Comparison of ENCODE assay signal across 8 mouse cellular contexts in the genomic region with DNA sequence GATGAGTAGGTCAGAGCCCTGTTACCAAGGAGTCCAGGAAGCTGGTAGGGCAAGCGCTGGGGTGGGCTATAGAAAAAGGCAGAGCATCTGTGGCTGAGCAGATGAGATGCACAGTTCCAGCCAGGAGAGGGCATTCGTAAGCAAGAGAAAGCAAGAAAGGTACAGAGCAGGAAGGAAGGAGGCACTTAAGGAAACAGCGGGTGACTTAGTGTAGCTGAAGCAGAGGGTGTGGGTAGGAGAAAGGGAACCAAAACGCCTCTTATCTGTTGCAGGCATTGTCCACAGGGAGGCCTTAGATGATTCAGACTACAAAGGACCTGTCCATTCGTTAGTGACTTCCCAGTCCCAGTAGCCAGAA. TPM values are rescaled to one million over a fixed set of nuclear protein-coding genes. Genes with fewer than 3 reads are reported as not detected.
A peak's percentile ranks its signal among the peaks of the same experiment; 100 is the strongest.
DNase-seq lines count a peak whose midpoint lies in the region; ATAC-seq and TF ChIP-seq lines count a peak whose summit lies in the region.

No protein-coding gene starts in this region.

- no peak; the same call in 1 of the 2 replicates for ATAC-seq in hindbrain, embryonic 11.5 days (ENCODE audit: low FRiP score)
- ATAC-seq in limb, embryonic 13.5 days (ENCODE audit: low FRiP score, low read depth) = 0 out of 2 replicates have a peak, but pooled peaks have one; percentile 19
- ATAC-seq in midbrain, embryonic 12.5 days (ENCODE audit: low FRiP score, low read depth) = no peak
- no peak for ATAC-seq in stomach, embryonic 15.5 days (ENCODE audit: insufficient read depth, low FRiP score, low read depth)

- 48% methylated on average over 5 of the region's 5 CpGs for WGBS in embryonic facial prominence, embryonic 10.5 days
- 48% methylated on average over 5 of the region's 5 CpGs for WGBS in hindbrain, embryonic 11.5 days
- WGBS in limb, embryonic 13.5 days = 31% methylated on average over 5 of the region's 5 CpGs
- WGBS in midbrain, embryonic 12.5 days = 45% methylated on average over 5 of the region's 5 CpGs
- WGBS in stomach, embryonic 15.5 days = 26% methylated on average over 5 of the region's 5 CpGs

- H3K36me3 ChIP-seq in ES-E14 (ENCODE audit: control insufficient read depth, insufficient read depth, low read length, poor library complexity, severe bottlenecking) = peaks cover 34% of the 10 kb centered on the region; the same call in 1 of the 2 replicates
- H3K36me3 ChIP-seq in embryonic facial prominence, embryonic 10.5 days (replicated peaks) = peaks cover 57% of the 10 kb centered on the region
- no peaks in the 10 kb centered on the region for H3K36me3 ChIP-seq in hindbrain, embryonic 11.5 days (ENCODE audit: control insufficient read depth, insufficient read depth, low read length)
- peaks cover 44% of the 10 kb centered on the region for H3K36me3 ChIP-seq in limb, embryonic 13.5 days
- H3K36me3 ChIP-seq in midbrain, embryonic 12.5 days = peaks cover 38% of the 10 kb centered on the region
- H3K36me3 ChIP-seq in stomach, embryonic 15.5 days = peaks cover 14% of the 10 kb centered on the region

- H3K9ac ChIP-seq in ES-E14 (ENCODE audit: insufficient read depth, low read depth, low read length, poor library complexity, severe bottlenecking) = no peak overlapping the region
- H3K9ac ChIP-seq in hindbrain, embryonic 11.5 days (ENCODE audit: low read depth, low read length) = peak overlapping the region; percentile 93; the same call in 1 of the 2 replicates
- peak overlapping the region; percentile 98 for H3K9ac ChIP-seq in limb, embryonic 13.5 days
- peak overlapping the region; percentile 97 for H3K9ac ChIP-seq in midbrain, embryonic 12.5 days (replicated peaks)
- H3K9ac ChIP-seq in stomach, embryonic 15.5 days = no peak overlapping the region

- no peak overlapping the region for H3K4me3 ChIP-seq in ES-E14 (ENCODE audit: insufficient read depth in 1 of 2, low read depth in 1 of 2, low read length in 2 of 2, poor library complexity in 1 of 2, severe bottlenecking in 1 of 2)
- peak overlapping the region; percentile 99 for H3K4me3 ChIP-seq in embryonic facial prominence, embryonic 10.5 days
- H3K4me3 ChIP-seq in hindbrain, embryonic 11.5 days (ENCODE audit: low read depth, low read length) = peak overlapping the region; percentile 90
- peak overlapping the region; percentile 98 for H3K4me3 ChIP-seq in limb, embryonic 13.5 days
- peak overlapping the region; percentile 95 for H3K4me3 ChIP-seq in midbrain, embryonic 12.5 days
- H3K4me3 ChIP-seq in stomach, embryonic 15.5 days (replicated peaks) = peak overlapping the region; percentile 91

- in situ Hi-C loops in ES-E14 (cut with MboI; ENCODE audit: low sequenced_read_pairs in 2 of 2, unreplicated experiment in 2 of 2) = no loop called here

- no peaks in the 10 kb centered on the region for H3K9me3 ChIP-seq in ES-E14 (ENCODE audit: control insufficient read depth, insufficient read depth, low read depth, low read length)
- H3K9me3 ChIP-seq in embryonic facial prominence, embryonic 10.5 days = no peaks in the 10 kb centered on the region
- H3K9me3 ChIP-seq in hindbrain, embryonic 11.5 days (ENCODE audit: control insufficient read depth, low read length) = no peaks in the 10 kb centered on the region
- H3K9me3 ChIP-seq in limb, embryonic 13.5 days = no peaks in the 10 kb centered on the region
- no peaks in the 10 kb centered on the region for H3K9me3 ChIP-seq in midbrain, embryonic 12.5 days
- H3K9me3 ChIP-seq in stomach, embryonic 15.5 days = no peaks in the 10 kb centered on the region

- H3K27me3 ChIP-seq in embryonic facial prominence, embryonic 10.5 days (replicated peaks; ENCODE audit: low read depth, poor library complexity, severe bottlenecking) = no peaks in the 10 kb centered on the region
- no peaks in the 10 kb centered on the region for H3K27me3 ChIP-seq in hindbrain, embryonic 11.5 days (ENCODE audit: control insufficient read depth, insufficient read depth, low read length)
- no peaks in the 10 kb centered on the region for H3K27me3 ChIP-seq in limb, embryonic 13.5 days
- H3K27me3 ChIP-seq in midbrain, embryonic 12.5 days = no peaks in the 10 kb centered on the region
- H3K27me3 ChIP-seq in stomach, embryonic 15.5 days (replicated peaks) = no peaks in the 10 kb centered on the region

- peaks cover 2 to 26% of the 10 kb centered on the region in 2 experiments; a peak in 2 of 4 replicates for H3K4me1 ChIP-seq in ES-E14 (ENCODE audit: control insufficient read depth in 2 of 2, insufficient read depth in 2 of 2, low read length in 2 of 2, poor library complexity in 1 of 2)
- peaks cover 43% of the 10 kb centered on the region for H3K4me1 ChIP-seq in embryonic facial prominence, embryonic 10.5 days
- peaks cover 10% of the 10 kb centered on the region for H3K4me1 ChIP-seq in hindbrain, embryonic 11.5 days (replicated peaks; ENCODE audit: control insufficient read depth, insufficient read depth, low read length)
- peaks cover 57% of the 10 kb centered on the region for H3K4me1 ChIP-seq in limb, embryonic 13.5 days
- peaks cover 37% of the 10 kb centered on the region for H3K4me1 ChIP-seq in midbrain, embryonic 12.5 days
- peaks cover 32% of the 10 kb centered on the region for H3K4me1 ChIP-seq in stomach, embryonic 15.5 days

- H3K4me2 ChIP-seq in hindbrain, embryonic 11.5 days (replicated peaks; ENCODE audit: low read depth, low read length) = peak overlapping the region; percentile 76
- peak overlapping the region; percentile 78 for H3K4me2 ChIP-seq in limb, embryonic 13.5 days (replicated peaks)
- H3K4me2 ChIP-seq in midbrain, embryonic 12.5 days (replicated peaks) = peak overlapping the region; percentile 84
- H3K4me2 ChIP-seq in stomach, embryonic 15.5 days = peak overlapping the region; percentile 74

- H3K27ac ChIP-seq in ES-E14 (ENCODE audit: insufficient read depth, low read depth, low read length, poor library complexity, severe bottlenecking) = no peak overlapping the region
- H3K27ac ChIP-seq in embryonic facial prominence, embryonic 10.5 days (replicated peaks) = peak overlapping the region; percentile 99
- H3K27ac ChIP-seq in hindbrain, embryonic 11.5 days (ENCODE audit: low read depth, low read length) = 0 out of 2 replicates have a peak overlapping the region, but pooled peaks have one; percentile 1
- H3K27ac ChIP-seq in limb, embryonic 13.5 days = 0 out of 2 replicates have a peak overlapping the region, but pooled peaks have one; percentile 98
- H3K27ac ChIP-seq in midbrain, embryonic 12.5 days (replicated peaks) = peak overlapping the region; percentile 97
- H3K27ac ChIP-seq in stomach, embryonic 15.5 days = no peak overlapping the region

- peak; percentile 65 for DNase-seq in A20 (ENCODE audit: low read depth, low spot score)
- DNase-seq in ES-E14 (ENCODE audit: low read depth, low spot score) = peak; percentile 63
- peak; percentile 56 for DNase-seq in embryonic facial prominence, embryonic 10.5 days (ENCODE audit: low spot score)
- peak; percentile 54 for DNase-seq in hindbrain, embryonic 11.5 days (ENCODE audit: low spot score)
- DNase-seq in gastrocnemius, postnatal 25 days = no peak

TF ChIP-seq in ES-E14, 5 proteins besides CTCF, POLR2A, EP300 and RAD21 (continues in another document):
- no peak for TF ChIP-seq ZNF384 (IDR thresholded peaks at IDR 0.05; ENCODE audit: low read depth, low read length)
- TF ChIP-seq CHD2 (IDR thresholded peaks at IDR 0.05; ENCODE audit: low read depth, low read length) = no peak
- TF ChIP-seq MAFK (IDR thresholded peaks at IDR 0.05; ENCODE audit: insufficient read depth, low read depth, low read length) = no peak
- peak; percentile 32; the same call in 1 of the 2 replicates for TF ChIP-seq ZC3H11A (IDR thresholded peaks at IDR 0.05; ENCODE audit: borderline replicate concordance, low read depth, low read length)

RNA-seq across cellular contexts. Expression of gene H13, which starts 2.4 kb away (rescaled TPM):
- total RNA-seq in ES-E14 (2012; rRNA removed) = 55.0 and 91.6 TPM in 2 replicates
- polyA plus RNA-seq in embryonic facial prominence, embryonic 10.5 days (2016; fragmentation: Nextera tagmentation; extraction: Ambion mirVana) = 102 and 110 TPM in 2 replicates
- 124 and 138 TPM in 2 replicates for polyA plus RNA-seq in hindbrain, embryonic 11.5 days (2014; fragmentation: Nextera tagmentation; extraction: Ambion mirVana)
- 156 and 159 TPM in 2 replicates for polyA plus RNA-seq in limb, embryonic 13.5 days (2015; fragmentation: Nextera tagmentation; extraction: Ambion mirVana)
- polyA plus RNA-seq in midbrain, embryonic 12.5 days (2016; fragmentation: Nextera tagmentation; extraction: Ambion mirVana) = 142 and 147 TPM in 2 replicates
- polyA plus RNA-seq in stomach, embryonic 15.5 days (2015; fragmentation: Nextera tagmentation; extraction: Ambion mirVana) = 122 and 135 TPM in 2 replicates
- total RNA-seq in gastrocnemius, postnatal 25 days (2021) = 10 to 100 TPM; 29.5 to 38.6 TPM

RNA-seq across cellular contexts. Expression of gene Mcts2, which starts 15.2 kb away (rescaled TPM):
- total RNA-seq in ES-E14 (2012; rRNA removed) = 39.3 and 87.4 TPM in 2 replicates
- polyA plus RNA-seq in embryonic facial prominence, embryonic 10.5 days (2016; fragmentation: Nextera tagmentation; extraction: Ambion mirVana) = 37.6 and 40.2 TPM in 2 replicates
- polyA plus RNA-seq in hindbrain, embryonic 11.5 days (2014; fragmentation: Nextera tagmentation; extraction: Ambion mirVana) = 43.9 and 48.5 TPM in 2 replicates
- 29.2 and 30.0 TPM in 2 replicates for polyA plus RNA-seq in limb, embryonic 13.5 days (2015; fragmentation: Nextera tagmentation; extraction: Ambion mirVana)
- polyA plus RNA-seq in midbrain, embryonic 12.5 days (2016; fragmentation: Nextera tagmentation; extraction: Ambion mirVana) = 38.4 and 39.6 TPM in 2 replicates
- 23.1 and 26.7 TPM in 2 replicates for polyA plus RNA-seq in stomach, embryonic 15.5 days (2015; fragmentation: Nextera tagmentation; extraction: Ambion mirVana)
- total RNA-seq in gastrocnemius, postnatal 25 days (2021) = 10 to 100 TPM; 11.3 to 11.5 TPM

RNA-seq across cellular contexts. Expression of gene Rem1, which starts 44.9 kb away (rescaled TPM):
- total RNA-seq in ES-E14 (2012; rRNA removed) = 0.16 and 0.18 TPM in 2 replicates
- polyA plus RNA-seq in embryonic facial prominence, embryonic 10.5 days (2016; fragmentation: Nextera tagmentation; extraction: Ambion mirVana) = 0.40 and 0.60 TPM in 2 replicates
- 0.29 and 0.62 TPM in 2 replicates for polyA plus RNA-seq in hindbrain, embryonic 11.5 days (2014; fragmentation: Nextera tagmentation; extraction: Ambion mirVana)
- 2.1 and 2.9 TPM in 2 replicates for polyA plus RNA-seq in limb, embryonic 13.5 days (2015; fragmentation: Nextera tagmentation; extraction: Ambion mirVana)
- polyA plus RNA-seq in midbrain, embryonic 12.5 days (2016; fragmentation: Nextera tagmentation; extraction: Ambion mirVana) = 0.31 TPM in 1 of 2 replicates, not detected in the other
- 19.1 and 22.7 TPM in 2 replicates for polyA plus RNA-seq in stomach, embryonic 15.5 days (2015; fragmentation: Nextera tagmentation; extraction: Ambion mirVana)
- total RNA-seq in gastrocnemius, postnatal 25 days (2021) = 1 to 10 TPM; 2.9 to 3.8 TPM

RNA-seq across cellular contexts. Expression of gene Defb25, which starts 48.8 kb away (rescaled TPM):
- 3.9 and 5.7 TPM in 2 replicates for total RNA-seq in ES-E14 (2012; rRNA removed)
- 0.70 TPM in 1 of 2 replicates, not detected in the other for polyA plus RNA-seq in embryonic facial prominence, embryonic 10.5 days (2016; fragmentation: Nextera tagmentation; extraction: Ambion mirVana)
- polyA plus RNA-seq in hindbrain, embryonic 11.5 days (2014; fragmentation: Nextera tagmentation; extraction: Ambion mirVana) = not detected in 2 replicates
- 2.0 TPM in 1 of 2 replicates, not detected in the other for polyA plus RNA-seq in limb, embryonic 13.5 days (2015; fragmentation: Nextera tagmentation; extraction: Ambion mirVana)
- not detected in 2 replicates for polyA plus RNA-seq in midbrain, embryonic 12.5 days (2016; fragmentation: Nextera tagmentation; extraction: Ambion mirVana)
- 1.2 and 1.6 TPM in 2 replicates for polyA plus RNA-seq in stomach, embryonic 15.5 days (2015; fragmentation: Nextera tagmentation; extraction: Ambion mirVana)
- not detected for total RNA-seq in gastrocnemius, postnatal 25 days (2021)

Comparison
In these comparisons a context has a peak if more than half of its experiments do, and no peak if none do; other contexts are left out.
1. H3K27ac ChIP-seq: peak in embryonic facial prominence, embryonic 10.5 days (single experiment), hindbrain, embryonic 11.5 days (single experiment), limb, embryonic 13.5 days (single experiment) and midbrain, embryonic 12.5 days (single experiment); none in ES-E14 (single experiment) and stomach, embryonic 15.5 days (single experiment).
2. H3K4me3 ChIP-seq: peak in embryonic facial prominence, embryonic 10.5 days (single experiment), hindbrain, embryonic 11.5 days (single experiment), limb, embryonic 13.5 days (single experiment), midbrain, embryonic 12.5 days (single experiment) and stomach, embryonic 15.5 days (single experiment); none in ES-E14 (0 of 2).
3. H3K9ac ChIP-seq: peak in hindbrain, embryonic 11.5 days (single experiment), limb, embryonic 13.5 days (single experiment) and midbrain, embryonic 12.5 days (single experiment); none in ES-E14 (single experiment) and stomach, embryonic 15.5 days (single experiment).
4. Peak in every context shown above with its lines, with median percentiles within 50 percentile points of each other: H3K4me2 ChIP-seq.